Mouse (Mus musculus): ENCODE measurements at regions not wholly inside any gene's neighbourhood (a gene's known extent, or its start where the extent isn't known, plus 50 kb on each side); places are given as distances from the start of the nearest gene placed in this dataset.

GRCm38 (mm10) chr5:118373581-118373981, 128.6 kb downstream of the 2410131K14Rik start:
- WGBS, result 3% methylated on average over 13 of the region's 13 CpGs
- ATAC-seq (ENCODE audit: low read depth), result no peak
- H3K36me3 ChIP-seq (ENCODE audit: control insufficient read depth, insufficient read depth, low read length), result no peaks in the 10 kb centered on the region

DNA sequence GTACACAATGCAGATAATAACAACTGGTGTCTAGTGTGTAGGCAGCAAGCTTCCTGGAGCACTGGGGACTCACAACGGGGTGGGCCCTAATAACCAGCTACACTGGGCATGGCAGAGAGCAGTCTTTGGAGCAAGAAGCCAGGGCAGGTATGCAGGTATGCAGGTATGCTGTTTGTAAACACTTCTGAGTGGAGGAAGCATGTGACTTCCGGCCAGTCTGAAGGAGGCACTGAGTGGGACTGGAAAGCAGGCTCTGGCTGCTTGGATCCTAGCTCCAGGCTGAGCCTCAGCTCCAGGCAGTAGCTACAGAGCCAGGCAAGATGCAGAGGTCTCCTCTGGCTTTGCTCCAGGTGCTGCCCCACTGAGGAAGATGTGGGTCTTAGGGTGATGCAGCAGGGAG, 129.9 kb downstream of the 2410131K14Rik start:
- H3K36me3 ChIP-seq (ENCODE audit: control insufficient read depth, insufficient read depth, low read length), result no peaks in the 10 kb centered on the region
- 73% methylated on average over 2 of the region's 2 CpGs for WGBS
- H3K4me1 ChIP-seq (ENCODE audit: control insufficient read depth, insufficient read depth, low read length), result peaks cover 16% of the 10 kb centered on the region
- ATAC-seq (ENCODE audit: low read depth), result no peak
- H3K4me3 ChIP-seq (ENCODE audit: low read depth, low read length), result no peak overlapping the region
- no peak overlapping the region for H3K9ac ChIP-seq (replicated peaks; ENCODE audit: low read depth, low read length)
- no peaks in the 10 kb centered on the region for H3K27me3 ChIP-seq (ENCODE audit: control insufficient read depth, insufficient read depth, low read length)
- H3K9me3 ChIP-seq (ENCODE audit: control insufficient read depth, low read length), result no peaks in the 10 kb centered on the region
- no peak overlapping the region for H3K27ac ChIP-seq (ENCODE audit: low read depth, low read length)
- H3K4me2 ChIP-seq (ENCODE audit: low read depth, low read length), result no peak overlapping the region

More at GRCm38 (mm10) chr5:118373581-118373981, 128.6 kb downstream of the 2410131K14Rik start:
- Histone ChIP-seq H3K9me3 (ENCODE audit: control insufficient read depth, low read length) (no peaks in the 10 kb centered on the region), H3K4me2 (ENCODE audit: low read depth, low read length) (no peak overlapping the region), H3K27me3 (ENCODE audit: control insufficient read depth, insufficient read depth, low read length) (no peaks in the 10 kb centered on the region), H3K4me1 (ENCODE audit: control insufficient read depth, insufficient read depth, low read length) (peaks cover 4% of the 10 kb centered on the region), H3K4me3 (ENCODE audit: low read depth, low read length) (no peak overlapping the region), H3K27ac (ENCODE audit: low read depth, low read length) (no peak overlapping the region), H3K9ac (replicated peaks; ENCODE audit: low read depth, low read length) (no peak overlapping the region)

DNA sequence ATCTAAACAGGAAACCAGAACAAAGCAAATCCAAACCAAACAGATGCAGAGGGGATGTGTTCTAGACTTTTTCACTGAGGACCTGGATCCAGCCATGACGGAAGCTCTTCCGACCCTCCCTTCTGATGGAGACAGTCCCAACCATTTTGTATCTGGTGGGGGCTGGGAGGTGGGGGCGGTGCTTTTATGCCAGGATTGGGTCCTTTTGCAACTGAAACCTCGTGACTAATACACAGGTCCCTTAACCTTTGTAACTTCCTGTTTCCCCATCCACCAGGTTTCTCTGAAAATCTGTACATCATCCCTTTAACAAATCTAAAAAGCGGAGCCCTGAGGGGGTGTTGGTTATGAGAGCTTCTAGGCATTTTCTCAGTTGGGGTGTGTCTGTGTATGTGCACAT, 130.9 kb downstream of the 2410131K14Rik start:
- no peak for ATAC-seq (ENCODE audit: low read depth)

DNA sequence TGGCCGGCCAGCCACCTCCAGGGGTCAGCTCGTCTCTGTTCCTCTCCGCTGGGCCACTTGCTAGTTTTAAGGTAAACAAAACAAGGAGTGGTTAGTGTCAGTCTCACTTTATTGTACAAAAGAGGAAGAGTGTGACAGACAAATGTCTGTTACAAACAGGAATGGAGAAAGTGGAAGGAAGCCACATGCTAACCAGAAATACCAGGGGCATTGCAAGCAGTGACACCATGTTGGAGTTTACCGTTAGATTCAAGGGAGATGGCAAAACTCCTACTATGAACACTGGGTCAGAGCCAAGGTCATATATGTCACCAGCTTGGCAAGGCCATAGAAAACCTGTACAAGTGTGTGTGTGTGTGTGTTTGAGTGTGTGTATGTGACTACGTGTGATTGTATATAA, 131.5 kb downstream of the 2410131K14Rik start:
- no peak overlapping the region for H3K27ac ChIP-seq (ENCODE audit: low read depth, low read length)
- no peak overlapping the region for H3K4me3 ChIP-seq (ENCODE audit: low read depth, low read length)
- H3K9ac ChIP-seq (replicated peaks; ENCODE audit: low read depth, low read length), result no peak overlapping the region
- peaks cover 24% of the 10 kb centered on the region for H3K4me1 ChIP-seq (ENCODE audit: control insufficient read depth, insufficient read depth, low read length)
- H3K9me3 ChIP-seq (ENCODE audit: control insufficient read depth, low read length), result no peaks in the 10 kb centered on the region
- no peak for ATAC-seq (ENCODE audit: low read depth)
- no peak overlapping the region for H3K4me2 ChIP-seq (ENCODE audit: low read depth, low read length)
- no peaks in the 10 kb centered on the region for H3K36me3 ChIP-seq (ENCODE audit: control insufficient read depth, insufficient read depth, low read length)
- WGBS, result 81% methylated on average over 5 of the region's 5 CpGs
- H3K27me3 ChIP-seq (ENCODE audit: control insufficient read depth, insufficient read depth, low read length), result no peaks in the 10 kb centered on the region

More for the DNA sequence above, 130.9 kb downstream of the 2410131K14Rik start:
- Histone ChIP-seq H3K36me3 (ENCODE audit: control insufficient read depth, insufficient read depth, low read length) (no peaks in the 10 kb centered on the region), H3K9me3 (ENCODE audit: control insufficient read depth, low read length) (no peaks in the 10 kb centered on the region), H3K4me3 (ENCODE audit: low read depth, low read length) (no peak overlapping the region), H3K27me3 (ENCODE audit: control insufficient read depth, insufficient read depth, low read length) (no peaks in the 10 kb centered on the region), H3K9ac (replicated peaks; ENCODE audit: low read depth, low read length) (no peak overlapping the region), H3K4me2 (ENCODE audit: low read depth, low read length) (no peak overlapping the region), H3K4me1 (ENCODE audit: control insufficient read depth, insufficient read depth, low read length) (peaks cover 20% of the 10 kb centered on the region), H3K27ac (ENCODE audit: low read depth, low read length) (no peak overlapping the region)
- 81% methylated on average over 5 of the region's 5 CpGs for WGBS

- 37% methylated on average over 8 of the region's 8 CpGs for WGBS
- H3K4me2 ChIP-seq (ENCODE audit: low read depth, low read length), result no peak overlapping the region
- no peak for ATAC-seq (ENCODE audit: low read depth)
- H3K27me3 ChIP-seq (ENCODE audit: control insufficient read depth, insufficient read depth, low read length), result no peaks in the 10 kb centered on the region
- no peak overlapping the region for H3K9ac ChIP-seq (replicated peaks; ENCODE audit: low read depth, low read length)
- H3K27ac ChIP-seq (ENCODE audit: low read depth, low read length), result peak overlapping the region; percentile 39; the same call in 1 of the 2 replicates
- H3K4me3 ChIP-seq (ENCODE audit: low read depth, low read length), result no peak overlapping the region
- no peaks in the 10 kb centered on the region for H3K36me3 ChIP-seq (ENCODE audit: control insufficient read depth, insufficient read depth, low read length)
- H3K9me3 ChIP-seq (ENCODE audit: control insufficient read depth, low read length), result no peaks in the 10 kb centered on the region
- H3K4me1 ChIP-seq (ENCODE audit: control insufficient read depth, insufficient read depth, low read length), result peaks cover 25% of the 10 kb centered on the region
These were observed 132.4 kb downstream of the 2410131K14Rik start for GRCm38 (mm10) chr5:118377402-118377848.

GRCm38 (mm10) chr5:118379245-118380051, 134.4 kb downstream of the 2410131K14Rik start:
- Histone ChIP-seq H3K4me2 (ENCODE audit: low read depth, low read length) (no peak overlapping the region; the same call in 1 of the 2 replicates), H3K9me3 (ENCODE audit: control insufficient read depth, low read length) (no peaks in the 10 kb centered on the region), H3K36me3 (ENCODE audit: control insufficient read depth, insufficient read depth, low read length) (no peaks in the 10 kb centered on the region), H3K4me1 (ENCODE audit: control insufficient read depth, insufficient read depth, low read length) (peaks cover 21% of the 10 kb centered on the region; the same call in 1 of the 2 replicates), H3K9ac (replicated peaks; ENCODE audit: low read depth, low read length) (no peak overlapping the region), H3K27ac (ENCODE audit: low read depth, low read length) (peak overlapping the region; percentile 23; the same call in 1 of the 2 replicates), H3K27me3 (ENCODE audit: control insufficient read depth, insufficient read depth, low read length) (no peaks in the 10 kb centered on the region), H3K4me3 (ENCODE audit: low read depth, low read length) (no peak overlapping the region)
- no peak for ATAC-seq (ENCODE audit: low read depth)
- 31% methylated on average over 24 of the region's 24 CpGs for WGBS

DNA sequence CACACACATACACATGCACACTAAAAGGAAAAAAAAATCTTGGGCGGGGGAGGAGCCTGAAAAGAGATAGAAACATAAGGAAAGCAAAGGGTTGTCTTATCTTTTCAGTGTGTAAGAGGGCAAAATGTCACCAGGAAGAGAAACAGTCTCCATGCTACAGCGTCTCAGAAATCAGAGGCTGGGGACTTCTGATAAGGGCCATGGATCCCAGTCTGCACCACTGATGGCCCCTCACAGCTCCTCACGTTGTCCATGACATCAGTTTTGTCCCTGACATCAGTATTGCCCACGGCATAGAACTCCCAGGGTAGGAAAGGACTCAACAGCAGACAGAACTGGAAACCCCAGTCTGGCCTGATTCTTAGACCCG, 135.0 kb downstream of the 2410131K14Rik start:
- ATAC-seq (ENCODE audit: low read depth), result peak; percentile 18; the same call in 1 of the 2 replicates
- H3K36me3 ChIP-seq (ENCODE audit: control insufficient read depth, insufficient read depth, low read length), result no peaks in the 10 kb centered on the region
- H3K4me3 ChIP-seq (ENCODE audit: low read depth, low read length), result no peak overlapping the region
- peak overlapping the region; percentile 88 for H3K27ac ChIP-seq (ENCODE audit: low read depth, low read length)
- peaks cover 21% of the 10 kb centered on the region; the same call in 1 of the 2 replicates for H3K4me1 ChIP-seq (ENCODE audit: control insufficient read depth, insufficient read depth, low read length)
- no peak overlapping the region for H3K9ac ChIP-seq (replicated peaks; ENCODE audit: low read depth, low read length)
- WGBS, result 22% methylated on average over 5 of the region's 5 CpGs
- H3K27me3 ChIP-seq (ENCODE audit: control insufficient read depth, insufficient read depth, low read length), result no peaks in the 10 kb centered on the region
- H3K9me3 ChIP-seq (ENCODE audit: control insufficient read depth, low read length), result no peaks in the 10 kb centered on the region
- peak overlapping the region; percentile 70 for H3K4me2 ChIP-seq (ENCODE audit: low read depth, low read length)

- Histone ChIP-seq H3K9me3 (ENCODE audit: control insufficient read depth, low read length) (no peaks in the 10 kb centered on the region), H3K36me3 (ENCODE audit: control insufficient read depth, insufficient read depth, low read length) (no peaks in the 10 kb centered on the region), H3K27ac (ENCODE audit: low read depth, low read length) (peak overlapping the region; percentile 88), H3K4me3 (ENCODE audit: low read depth, low read length) (peak overlapping the region; percentile 34), H3K27me3 (ENCODE audit: control insufficient read depth, insufficient read depth, low read length) (no peaks in the 10 kb centered on the region), H3K4me1 (ENCODE audit: control insufficient read depth, insufficient read depth, low read length) (peaks cover 21% of the 10 kb centered on the region; the same call in 1 of the 2 replicates), H3K9ac (replicated peaks; ENCODE audit: low read depth, low read length) (peak overlapping the region; percentile 48), H3K4me2 (ENCODE audit: low read depth, low read length) (peak overlapping the region; percentile 70)
- WGBS, result 0% methylated on average over 40 of the region's 45 CpGs
- ATAC-seq (ENCODE audit: low read depth), result peak; percentile 76
These were observed 135.6 kb downstream of the 2410131K14Rik start for GRCm38 (mm10) chr5:118380422-118381293.
